Mouse (Mus musculus) WW6 (cell line): ENCODE data around the gene Timp3.
"Not testable (repeated sequence)": the region's sequence is repeated elsewhere in the genome, so short reads cannot be mapped to it uniquely, and the experiment has no call there.

Experiments
- DNase-seq: peaks from one replicate; pipeline ENCODE4 v3.0.0-alpha.2; 2013; ENCODE audit warnings: low read depth, low spot score

The Timp3 gene

DNA sequence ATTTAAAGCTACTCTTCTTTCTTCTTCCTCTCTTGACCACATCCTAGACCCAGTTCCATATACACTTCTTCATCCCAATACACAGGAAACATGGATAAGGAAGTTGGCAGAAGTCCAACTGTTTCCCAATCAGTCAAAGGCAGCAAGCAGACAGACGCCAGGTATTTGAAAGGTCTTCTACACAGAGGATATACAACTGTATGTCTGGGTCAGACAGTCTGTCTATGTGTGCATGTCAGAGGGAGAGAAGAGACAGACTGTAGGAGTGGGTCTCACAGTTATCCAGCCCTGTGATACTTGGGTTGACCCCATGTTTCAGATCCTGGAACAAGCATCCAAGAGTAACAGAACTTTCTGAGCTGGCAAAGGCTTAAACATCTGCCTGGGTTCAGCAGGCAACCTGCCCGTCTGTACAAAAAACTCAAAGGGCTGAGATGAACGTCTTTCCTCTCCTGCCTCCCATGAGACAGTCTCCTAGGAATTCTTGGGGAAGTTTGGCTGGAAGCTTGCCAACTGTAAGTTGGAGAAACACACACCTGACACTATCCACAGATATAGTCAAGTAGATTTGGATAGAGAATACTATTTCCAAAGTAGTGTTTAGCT, 46.2 kb downstream of the Timp3 start:
- no peak for DNase-seq

DNA sequence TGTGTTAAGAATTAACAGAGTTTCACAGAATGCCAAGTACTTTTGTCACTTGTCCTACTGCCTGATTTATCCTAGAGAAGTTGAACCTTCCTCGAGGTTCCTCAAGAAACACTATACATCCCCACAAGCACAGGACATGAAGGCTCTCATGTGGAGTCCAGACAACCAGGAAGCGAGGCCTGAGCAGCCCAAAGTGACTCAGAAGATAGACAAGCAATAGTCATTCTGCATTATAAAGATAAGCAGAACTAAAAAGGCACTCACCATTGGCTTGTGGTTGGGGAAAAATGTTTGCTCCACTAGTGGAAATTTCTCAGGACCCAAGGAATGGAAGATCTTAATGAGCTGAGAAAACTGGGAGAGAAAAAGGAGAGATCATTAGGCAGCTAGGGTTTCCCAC, 51.1 kb downstream of the Timp3 start:
- no peak for DNase-seq

DNA sequence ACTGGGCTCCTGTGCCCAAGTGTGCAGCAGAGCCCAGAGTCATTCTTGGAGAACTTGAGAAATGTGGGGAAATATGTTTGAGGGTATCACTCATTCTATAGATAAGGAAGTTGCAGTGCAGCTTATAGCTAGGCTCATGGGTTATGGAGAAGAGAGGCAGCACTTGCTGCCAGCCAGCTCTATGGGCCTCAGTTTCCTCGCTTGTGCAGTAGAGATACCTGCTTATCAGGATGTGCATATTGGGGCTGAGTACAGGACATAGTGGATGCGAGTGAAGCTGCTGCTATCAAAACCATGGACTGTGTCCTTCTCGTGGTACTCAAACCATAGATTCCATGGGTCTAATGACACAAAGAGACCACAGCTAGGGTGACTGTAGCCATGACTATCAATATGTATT, 52.3 kb downstream of the Timp3 start:
- no peak for DNase-seq

DNA sequence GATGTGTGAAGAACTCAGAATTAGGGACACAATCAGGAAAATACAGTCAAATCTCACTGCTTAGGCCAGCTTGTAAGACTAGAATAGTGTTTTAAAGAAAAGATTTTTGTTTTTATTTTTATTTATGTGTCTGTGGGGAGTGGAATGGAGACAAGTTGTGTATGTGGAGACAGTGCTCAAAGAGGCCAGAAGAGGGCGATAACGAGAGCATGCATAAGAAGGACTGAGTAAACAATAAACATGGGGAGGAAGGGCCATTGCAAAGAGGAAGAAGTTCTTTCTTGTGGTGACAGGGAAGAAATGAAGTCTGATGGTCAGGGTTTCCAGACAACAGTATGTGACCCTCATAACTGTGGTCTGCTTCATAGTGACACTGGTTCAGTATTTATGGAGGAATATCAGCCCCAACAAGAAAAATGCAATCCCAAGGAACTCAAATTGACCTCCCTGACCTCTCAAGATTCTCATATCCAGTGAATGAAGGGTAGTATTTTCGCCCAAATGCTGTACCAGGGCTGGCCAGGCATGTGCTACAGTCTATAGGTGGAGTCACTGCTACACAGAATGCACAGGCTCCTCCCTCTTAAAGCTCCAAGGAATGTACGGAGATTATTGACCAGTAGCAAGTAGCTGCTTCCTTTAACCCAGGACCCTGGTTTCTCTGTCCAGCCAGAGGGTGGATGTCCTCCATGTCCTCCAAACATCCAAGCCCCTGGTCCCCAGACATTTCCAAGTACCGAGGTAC, 56.8 kb downstream of the Timp3 start:
- no peak for DNase-seq

- DNase-seq, result no peak
Measured at GRCm38 (mm10) chr10:86358307-86358975, 58.3 kb downstream of the Timp3 start.

DNA sequence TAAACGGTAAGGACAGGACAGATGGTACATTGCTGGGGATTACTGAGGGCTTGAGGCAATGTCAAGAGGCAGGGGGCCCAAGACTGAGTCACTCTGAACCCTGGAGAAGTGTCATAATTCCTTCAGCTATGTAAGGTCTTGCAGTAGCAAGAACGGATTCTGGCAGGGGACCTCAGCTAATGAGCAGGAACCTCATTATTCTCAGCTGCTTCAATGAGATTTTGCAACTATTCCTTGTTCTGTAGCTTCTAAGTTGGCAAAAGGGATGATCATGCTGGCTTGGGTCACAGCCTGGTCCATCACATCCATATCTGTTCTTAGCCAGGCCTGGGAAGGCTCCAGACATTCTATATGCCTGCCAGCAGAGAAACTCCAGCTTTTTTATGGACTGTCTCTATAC, 59.0 kb downstream of the Timp3 start:
- no peak for DNase-seq

- DNase-seq, result no peak
Measured at GRCm38 (mm10) chr10:86359699-86360098, 59.5 kb downstream of the Timp3 start.

- no peak for DNase-seq
Measured at GRCm38 (mm10) chr10:86363669-86364309, 63.6 kb downstream of the Timp3 start.

- DNase-seq, result no peak
Measured at GRCm38 (mm10) chr10:86365632-86366092, 65.5 kb downstream of the Timp3 start.

- no peak for DNase-seq
Measured at GRCm38 (mm10) chr10:86367346-86367745, 67.2 kb downstream of the Timp3 start.

- no peak for DNase-seq
Measured at GRCm38 (mm10) chr10:86368811-86369210, 68.6 kb downstream of the Timp3 start.

- DNase-seq, result no peak
Measured at GRCm38 (mm10) chr10:86369346-86369745, 69.2 kb downstream of the Timp3 start.

- DNase-seq, result no peak
Measured at GRCm38 (mm10) chr10:86371561-86371960, 71.4 kb downstream of the Timp3 start.

GRCm38 (mm10) chr10:86374061-86374460, 73.9 kb downstream of the Timp3 start:
- DNase-seq, result no peak

DNA sequence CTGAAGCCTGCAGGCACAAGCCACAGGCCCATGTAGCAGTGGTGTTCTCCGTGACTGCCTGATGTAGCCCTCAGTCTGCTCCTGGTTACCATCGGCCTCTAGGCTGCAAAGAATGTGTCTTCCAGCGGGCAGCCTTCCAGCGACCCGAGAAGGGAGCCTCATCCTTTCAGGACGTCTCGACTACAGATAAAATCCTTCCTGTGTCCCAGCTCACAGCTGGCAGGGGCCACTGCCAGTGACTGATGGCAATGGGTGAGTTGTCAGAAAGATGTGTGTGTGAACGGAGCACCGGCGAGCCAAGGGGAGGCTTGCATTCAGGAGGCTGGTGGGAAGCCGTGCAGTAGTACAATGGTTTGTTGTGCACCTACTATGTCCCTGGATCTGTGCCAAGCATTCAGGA, 75.7 kb downstream of the Timp3 start:
- no peak for DNase-seq

GRCm38 (mm10) chr10:86376392-86377185, 76.4 kb downstream of the Timp3 start:
- no peak for DNase-seq

GRCm38 (mm10) chr10:86378803-86379202, 78.6 kb downstream of the Timp3 start:
- not testable (repeated sequence) for DNase-seq

GRCm38 (mm10) chr10:86380626-86381025, 80.5 kb downstream of the Timp3 start:
- DNase-seq, result no peak

- no peak for DNase-seq
Measured at GRCm38 (mm10) chr10:86381150-86381921, 81.2 kb downstream of the Timp3 start.

GRCm38 (mm10) chr10:86381922-86382260, 81.7 kb downstream of the Timp3 start:
- DNase-seq, result no peak

- no peak for DNase-seq
Measured at GRCm38 (mm10) chr10:86384655-86385054, 84.5 kb downstream of the Timp3 start.
